Mouse (Mus musculus) left cerebral cortex, adult 8-10 months (tissue): Measurements from ENCODE around the gene 1190005I06Rik. TPM values are rescaled to one million over a fixed set of nuclear protein-coding genes. Genes with fewer than 3 reads are reported as not detected.

Experiments used
- total RNA-seq, 4 experiments: library from RNA; stranded (reverse); gene quantifications; 2 replicates each; pipeline ENCODE4 v1.2.4; 2022

Gene 1190005I06Rik
- total RNA-seq, 4 experiments from 2014 or later, result 11.8 to 16.6 (median 14.4) TPM

Other genes starting within 250 kb of the 1190005I06Rik start
- 1 to 10 TPM; 1.1 to 3.3 (median 2.5) TPM for gene Gins2, start 58.3 kb downstream of the 1190005I06Rik start, total RNA-seq
- gene Gm27021, start 20.4 kb upstream of the 1190005I06Rik start, total RNA-seq, result 1 to 10 TPM in 1 of 4 experiments, under 1 TPM in 1, not detected in 2; 0.62 to 1.2 TPM
- 1,000 to 10,000 TPM; 1,070 to 1,158 (median 1,126) TPM for gene Cox4i1, start 20.6 kb upstream of the 1190005I06Rik start, total RNA-seq
- 10 to 100 TPM; 60.5 to 72.0 (median 69.4) TPM for gene Emc8, start 20.9 kb upstream of the 1190005I06Rik start, total RNA-seq
- gene Irf8, start 88.7 kb upstream of the 1190005I06Rik start, total RNA-seq, result 10 to 100 TPM in 2 of 4 experiments, 1 to 10 TPM in 2; 5.1 to 22.2 (median 11.7) TPM